Mouse (Mus musculus) E14TG2a.4 (cell line): ENCODE data around the gene Fam69a.

Experiments
- CTCF ChIP-seq: conservative IDR thresholded peaks from 2 replicates; pipeline ENCODE4 v1.5.1; 2014; ENCODE audit warnings: low read length
- NANOG ChIP-seq: IDR thresholded peaks from 2 replicates; pipeline ENCODE4 v1.6.1; 2014; ENCODE audit warnings: borderline replicate concordance, low read length, mixed read lengths
- POU5F1 ChIP-seq: IDR thresholded peaks from 2 replicates; pipeline ENCODE4 v1.6.1; 2014; ENCODE audit warnings: low read length, borderline replicate concordance

DNA sequence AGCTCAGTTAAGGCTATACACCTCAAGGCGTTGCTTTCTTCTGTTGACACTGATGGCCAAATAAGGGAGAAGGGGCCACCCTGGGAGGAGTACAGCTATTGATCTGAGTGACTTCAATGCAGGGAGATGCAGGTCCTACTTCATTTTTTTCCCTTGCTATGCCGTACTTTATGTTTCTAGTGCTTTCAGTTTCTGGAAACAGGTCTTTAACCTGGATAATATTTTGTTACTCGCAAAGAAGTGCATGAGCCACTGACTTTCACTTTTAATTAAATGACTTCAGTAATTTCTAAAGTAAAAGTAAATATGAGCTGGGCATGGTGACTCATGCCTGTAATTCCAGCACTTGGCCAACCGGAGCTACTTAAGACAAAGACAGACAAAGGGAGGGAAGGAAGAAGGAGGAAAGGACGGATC lies 958 bp upstream of the Fam69a start:
- TF ChIP-seq CTCF (no peak), POU5F1 (no peak), NANOG (no peak)
